Mouse (Mus musculus): ENCODE data around the gene Fgf5.

GRCm38 (mm10) chr5:98221956-98222355 lies 32.0 kb upstream of the Fgf5 start:
- no peak for TF ChIP-seq TCF12 (IDR thresholded peaks at IDR 0.05; ENCODE audit: low read depth, low read length)
- no peak for TF ChIP-seq POLR2A (IDR thresholded peaks at IDR 0.05; ENCODE audit: low read depth, low read length)
- no peak for TF ChIP-seq MEF2A (IDR thresholded peaks at IDR 0.05; ENCODE audit: borderline replicate concordance, low read depth, low read length)
- no peak for TF ChIP-seq SIN3A (IDR thresholded peaks at IDR 0.05; ENCODE audit: low read length)
- no peak for TF ChIP-seq ELF1 (IDR thresholded peaks at IDR 0.05; ENCODE audit: low read depth, low read length)
- no peak for TF ChIP-seq JUND (conservative IDR thresholded peaks at IDR 0.05; ENCODE audit: low read depth, low read length)
- TF ChIP-seq CTCF (conservative IDR thresholded peaks at IDR 0.05 in 1 of 2, IDR thresholded peaks at IDR 0.05 in 1 of 2; ENCODE audit: low read depth in 2 of 2, low read length in 2 of 2), result no peak
- TF ChIP-seq USF1 (IDR thresholded peaks at IDR 0.05; ENCODE audit: low read depth, low read length), result no peak
- TF ChIP-seq ZC3H11A (IDR thresholded peaks at IDR 0.05; ENCODE audit: low read depth, low read length), result no peak
- no peak for TF ChIP-seq GABPA (IDR thresholded peaks at IDR 0.05; ENCODE audit: insufficient replicate concordance, low read depth, low read length)
- no peak for TF ChIP-seq USF2 (conservative IDR thresholded peaks at IDR 0.05; ENCODE audit: low read depth, low read length)
- TF ChIP-seq PAX5 (IDR thresholded peaks at IDR 0.05; ENCODE audit: low read length), result no peak
